Mouse (Mus musculus) induced T-regulatory cell, adult 2 months (primary cell): ENCODE measurements around the gene Rnasek.

Experiments used
- DNase-seq: peaks from one replicate; pipeline ENCODE4 v3.0.0-alpha.2; 2012; ENCODE audit warnings: low read depth

Gene Rnasek

GRCm38 (mm10) chr11:70236717-70237116 lies 2.9 kb downstream of the Rnasek start:
- no peak for DNase-seq

- DNase-seq: no peak
Observed at GRCm38 (mm10) chr11:70235254-70235900, 4.3 kb downstream of the Rnasek start.

- DNase-seq: no peak
Observed at GRCm38 (mm10) chr11:70234497-70234896, 5.1 kb downstream of the Rnasek start.

- DNase-seq: no peak
Observed at GRCm38 (mm10) chr11:70234037-70234436, 5.6 kb downstream of the Rnasek start.

- no peak for DNase-seq
Observed at GRCm38 (mm10) chr11:70233016-70233415, 6.6 kb downstream of the Rnasek start.

GRCm38 (mm10) chr11:70232546-70232945 lies 7.1 kb downstream of the Rnasek start:
- DNase-seq: no peak

- DNase-seq: peak; percentile 92
Observed at GRCm38 (mm10) chr11:70230239-70230727, 9.4 kb downstream of the Rnasek start.

GRCm38 (mm10) chr11:70229260-70230010 lies 10.2 kb downstream of the Rnasek start, which contains the start of gene Bcl6b:
TSS of gene Bcl6b (minus strand) at chr11:70229798.
- peak; percentile 64 for DNase-seq

- peak; percentile 93 for DNase-seq
Observed at GRCm38 (mm10) chr11:70228828-70229227, 10.8 kb downstream of the Rnasek start.

- no peak for DNase-seq
Observed at GRCm38 (mm10) chr11:70227661-70228245, 11.9 kb downstream of the Rnasek start.

- no peak for DNase-seq
Observed at GRCm38 (mm10) chr11:70227126-70227525, 12.5 kb downstream of the Rnasek start.

- DNase-seq: no peak
Observed at GRCm38 (mm10) chr11:70226602-70226890, 13.1 kb downstream of the Rnasek start.

- DNase-seq: no peak
Observed at GRCm38 (mm10) chr11:70225798-70226601, 13.6 kb downstream of the Rnasek start.

- DNase-seq: no peak
Observed at GRCm38 (mm10) chr11:70223724-70224123, 15.9 kb downstream of the Rnasek start.

GRCm38 (mm10) chr11:70221603-70222500 lies 17.8 kb downstream of the Rnasek start:
- DNase-seq: peak; percentile 38

GRCm38 (mm10) chr11:70220731-70221602 lies 18.7 kb downstream of the Rnasek start, which contains the start of gene Slc16a13:
TSS of gene Slc16a13 (minus strand) at chr11:70221064.
- peak; percentile 97 for DNase-seq

- DNase-seq: no peak
Observed at GRCm38 (mm10) chr11:70220323-70220722, 19.3 kb downstream of the Rnasek start.

- no peak for DNase-seq
Observed at GRCm38 (mm10) chr11:70219873-70220272, 19.8 kb downstream of the Rnasek start.

- DNase-seq: no peak
Observed at GRCm38 (mm10) chr11:70218741-70219470, 20.7 kb downstream of the Rnasek start.
